Mouse (Mus musculus): ENCODE measurements around the gene Gm26965.

GRCm38 (mm10) chr13:67483625-67484423 is 42.1 kb downstream of the Gm26965 start, which contains the start of gene Zfp874b:
- TF ChIP-seq CTCF (IDR thresholded peaks at IDR 0.05; ENCODE audit: low read depth) (no peak), EP300 (optimal IDR thresholded peaks at IDR 0.05) (no peak)
